Mouse (Mus musculus) neural tube, embryonic 11.5 days (tissue): ENCODE data around the gene Myh7. TPM values are rescaled to one million over a fixed set of nuclear protein-coding genes. Genes with fewer than 3 reads are reported as not detected.
A peak's percentile ranks its signal among the peaks of the same experiment; 100 is the strongest.
"Not testable (repeated sequence)": the region's sequence is repeated elsewhere in the genome, so short reads cannot be mapped to it uniquely, and the experiment has no call there.

Source experiments
- ATAC-seq: fragments of 200-750 bp; cut with Nextera tagmentation; 2 replicates; pipeline ENCODE4 v1.8.0; 2017; ENCODE audit warnings: moderate number of reproducible peaks, mild to moderate bottlenecking, moderate TSS enrichment, moderate library complexity; ENCODE audit not compliant: insufficient read depth, low FRiP score, low TSS enrichment
- DNase-seq: peaks from one replicate; pipeline ENCODE4 v3.0.0-alpha.2; 2015; ENCODE audit warnings: low spot score
- H3K27ac ChIP-seq: fragments of 300-500 bp; sonication (generic); 2 replicates; pipeline ENCODE4 v1.5.1; 2014; ENCODE audit warnings: low read depth, mild to moderate bottlenecking, low read length
- H3K27me3 ChIP-seq: fragments of 300-500 bp; sonication (generic); 2 replicates; pipeline ENCODE4 v1.6.1; 2014; ENCODE audit warnings: mild to moderate bottlenecking, low read length, mixed read lengths; ENCODE audit not compliant: control insufficient read depth, insufficient read depth
- H3K36me3 ChIP-seq: fragments of 300-500 bp; sonication (generic); 2 replicates; pipeline ENCODE4 v1.6.1; 2014; ENCODE audit warnings: mild to moderate bottlenecking, low read length, moderate library complexity, mixed read lengths; ENCODE audit not compliant: control insufficient read depth, insufficient read depth
- H3K4me1 ChIP-seq: fragments of 300-500 bp; sonication (generic); 2 replicates; pipeline ENCODE4 v1.6.1; 2014; ENCODE audit warnings: low read length, mixed read lengths; ENCODE audit not compliant: control insufficient read depth, insufficient read depth
- H3K4me2 ChIP-seq: fragments of 300-500 bp; sonication (generic); 2 replicates; pipeline ENCODE4 v1.6.1; 2014; ENCODE audit warnings: low read depth, mild to moderate bottlenecking, moderate library complexity
- H3K4me3 ChIP-seq: fragments of 300-500 bp; sonication (generic); 2 replicates; pipeline ENCODE4 v1.5.1; 2014; ENCODE audit warnings: low read depth, low read length
- H3K9ac ChIP-seq: fragments of 300-500 bp; sonication (generic); 2 replicates; pipeline ENCODE4 v1.6.1; 2014; ENCODE audit warnings: mild to moderate bottlenecking, low read length
- H3K9me3 ChIP-seq: fragments of 300-500 bp; sonication (generic); 2 replicates; pipeline ENCODE4 v1.6.1; 2016; ENCODE audit warnings: low read length; ENCODE audit not compliant: control insufficient read depth
- WGBS: fragments of 180-500 bp; shearing (Covaris S2); extraction: QIAGEN DNeasy Blood & Tissue Kit; methylation state at CpG from one replicate; pipeline ENCODE4 v1.1.7; 2014; 5-methylcytosine and 5-hydroxymethylcytosine counted together
- polyA plus RNA-seq: library from polyadenylated mRNA; unstranded; fragments of >200 nt; fragmentation: Nextera tagmentation; extraction: Ambion mirVana; gene quantifications from 2 replicates; pipeline ENCODE4 v1.2.1, GENCODE M21; 2014

The Myh7 gene
- 15.1 and 15.6 TPM in 2 replicates for polyA plus RNA-seq

DNA sequence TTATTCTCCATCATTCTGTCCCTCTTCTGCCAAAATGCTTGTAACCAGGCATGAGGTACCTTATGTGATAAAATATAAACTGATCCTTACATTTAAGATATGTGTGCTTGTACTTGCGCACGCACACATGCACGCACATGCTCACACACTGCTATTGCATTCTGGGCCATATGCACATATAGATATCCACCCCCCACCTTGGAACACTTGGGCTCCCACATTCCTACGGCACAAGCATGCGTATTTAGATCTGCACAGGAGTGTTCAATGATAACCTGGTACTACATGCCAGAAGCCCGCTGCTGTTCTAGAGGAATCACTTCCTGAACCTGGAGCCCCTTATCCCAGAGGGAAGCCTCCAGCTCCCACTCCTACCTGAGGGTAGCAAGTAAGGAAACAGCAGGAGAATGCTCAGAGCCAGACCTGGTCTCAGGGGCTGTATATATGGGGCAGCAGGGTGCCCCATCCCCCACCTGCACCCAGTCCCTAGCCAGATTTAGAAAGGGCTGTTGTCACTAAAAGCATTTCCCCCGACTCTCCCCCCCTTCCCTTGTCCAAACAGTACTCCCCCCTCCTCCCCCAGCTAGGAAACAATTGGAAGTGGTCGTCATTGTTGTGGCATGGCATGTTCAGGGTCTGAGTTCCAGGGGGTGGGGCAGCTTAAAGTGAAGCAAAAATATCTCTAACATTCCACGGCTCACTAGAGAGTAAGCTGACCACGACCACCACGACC lies at the start of gene Myh7:
Myh7 (minus strand) TSS at position 491 of the 733 bp plus-strand sequence.
- no peaks in the 10 kb centered on the region for H3K27me3 ChIP-seq
- no peaks in the 10 kb centered on the region for H3K36me3 ChIP-seq
- DNase-seq: no peak
- H3K9me3 ChIP-seq: no peaks in the 10 kb centered on the region
- ATAC-seq: no peak
- H3K4me3 ChIP-seq: no peak within 1 kb of the TSS
- H3K4me1 ChIP-seq: no peaks in the 10 kb centered on the region
- no peak within 1 kb of the TSS for H3K9ac ChIP-seq
- H3K27ac ChIP-seq: no peak within 1 kb of the TSS
- 61% methylated on average over 11 of the region's 11 CpGs for WGBS
- H3K4me2 ChIP-seq: no peak within 1 kb of the TSS

DNA sequence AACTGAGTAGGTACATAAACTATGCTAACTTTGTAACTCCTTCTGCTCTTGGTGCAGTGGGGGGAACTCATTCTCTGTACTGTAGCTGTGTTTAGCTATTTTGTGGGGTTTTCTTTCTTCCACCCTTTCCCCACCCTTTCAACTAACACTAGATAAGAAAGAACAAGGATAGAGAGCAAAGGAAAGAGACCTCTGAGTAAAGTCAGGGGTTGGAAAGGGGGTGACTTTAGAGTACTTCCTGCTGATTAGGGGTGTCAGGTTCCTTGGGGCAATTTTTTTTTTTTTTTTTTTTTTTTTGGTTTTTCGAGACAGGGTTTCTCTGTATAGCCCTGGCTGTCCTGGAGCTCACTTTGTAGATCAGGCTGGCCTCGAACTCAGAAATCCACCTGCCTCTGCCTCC lies 49.3 kb upstream of the Myh7 start:
- WGBS: no CpG with 5 or more reads among the region's 2 CpGs
- H3K4me3 ChIP-seq, ATAC-seq, H3K27me3 ChIP-seq, H3K9me3 ChIP-seq, DNase-seq, H3K4me2 ChIP-seq, H3K4me1 ChIP-seq, H3K9ac ChIP-seq, H3K36me3 ChIP-seq, H3K27ac ChIP-seq: not testable (repeated sequence)

DNA sequence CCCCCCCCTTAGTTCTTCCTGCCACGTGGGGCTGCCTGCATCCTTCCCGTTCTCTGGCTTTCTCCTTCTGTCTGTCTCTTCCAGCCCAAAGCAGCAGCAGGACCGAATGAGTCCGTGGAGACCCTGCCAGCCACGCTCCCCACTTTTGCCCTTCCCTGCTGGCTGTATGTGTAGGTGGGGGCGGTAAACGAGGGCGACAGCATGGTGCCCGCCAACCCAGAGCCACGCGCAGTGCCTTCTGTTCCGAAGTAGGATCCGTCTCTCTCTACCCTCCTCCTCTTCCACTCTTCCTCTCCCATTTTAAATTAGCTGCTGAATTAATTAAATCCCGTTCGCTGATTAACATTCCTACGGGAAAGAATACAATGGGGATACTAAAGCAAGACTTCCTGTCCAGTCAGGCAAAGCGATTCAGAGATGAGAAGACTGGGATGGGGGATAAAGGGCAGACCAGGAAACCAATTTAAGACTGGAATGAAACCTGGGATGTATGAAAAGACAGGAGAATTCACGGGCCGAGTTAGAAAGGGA lies 38.3 kb upstream of the Myh7 start:
- Histone ChIP-seq H3K9me3 (no peaks in the 10 kb centered on the region), H3K4me2 (no peak overlapping the region), H3K4me3 (no peak overlapping the region), H3K9ac (no peak overlapping the region), H3K27me3 (no peaks in the 10 kb centered on the region), H3K4me1 (peaks cover 7% of the 10 kb centered on the region; the same call in 1 of the 2 replicates), H3K27ac (no peak overlapping the region), H3K36me3 (no peaks in the 10 kb centered on the region)
- DNase-seq (no peak), ATAC-seq (no peak)
- 51% methylated on average over 19 of the region's 19 CpGs for WGBS

DNA sequence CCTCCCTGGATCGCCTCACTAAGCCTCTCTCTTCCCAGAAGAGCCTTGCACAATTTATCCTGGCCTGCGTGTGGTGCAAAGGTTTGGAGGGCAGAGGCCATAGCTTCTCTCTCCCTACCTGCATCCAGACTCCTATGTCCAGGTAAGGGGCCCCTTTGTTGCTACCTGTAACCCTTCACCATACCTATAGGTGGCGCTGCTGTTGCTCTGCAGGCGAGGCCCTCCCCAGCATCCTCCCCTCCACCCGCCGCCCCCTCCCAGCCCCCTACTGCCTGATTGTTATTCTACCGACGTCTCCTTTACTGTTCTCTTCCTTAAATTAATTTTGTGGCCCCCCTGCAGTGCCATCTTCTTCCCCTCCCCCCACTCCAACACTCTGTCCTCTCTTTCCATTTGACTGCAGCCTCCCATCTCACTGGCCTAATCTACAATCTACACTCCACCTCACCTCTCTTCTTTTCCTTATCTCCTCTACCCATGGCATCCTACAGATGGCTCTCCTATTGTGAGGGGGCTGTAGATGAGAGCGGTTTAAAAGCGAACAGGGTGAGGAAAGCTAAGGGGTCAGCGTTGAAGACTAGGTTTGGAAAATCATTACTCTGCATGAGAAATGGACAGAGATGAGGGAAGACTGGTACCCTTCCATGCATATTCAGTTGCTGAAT lies 34.7 kb upstream of the Myh7 start:
- Histone ChIP-seq H3K4me1 (peaks cover 7% of the 10 kb centered on the region; the same call in 1 of the 2 replicates), H3K36me3 (no peaks in the 10 kb centered on the region), H3K27me3 (no peaks in the 10 kb centered on the region), H3K27ac (peak overlapping the region; percentile 81), H3K4me3 (no peak overlapping the region), H3K9ac (peak overlapping the region; percentile 20; the same call in 1 of the 2 replicates), H3K4me2 (peak overlapping the region; percentile 21; the same call in 1 of the 2 replicates), H3K9me3 (no peaks in the 10 kb centered on the region)
- WGBS: 5% methylated on average over 11 of the region's 11 CpGs
- peak; percentile 47 for DNase-seq
- ATAC-seq: peak; percentile 40; the same call in 1 of the 2 replicates

DNA sequence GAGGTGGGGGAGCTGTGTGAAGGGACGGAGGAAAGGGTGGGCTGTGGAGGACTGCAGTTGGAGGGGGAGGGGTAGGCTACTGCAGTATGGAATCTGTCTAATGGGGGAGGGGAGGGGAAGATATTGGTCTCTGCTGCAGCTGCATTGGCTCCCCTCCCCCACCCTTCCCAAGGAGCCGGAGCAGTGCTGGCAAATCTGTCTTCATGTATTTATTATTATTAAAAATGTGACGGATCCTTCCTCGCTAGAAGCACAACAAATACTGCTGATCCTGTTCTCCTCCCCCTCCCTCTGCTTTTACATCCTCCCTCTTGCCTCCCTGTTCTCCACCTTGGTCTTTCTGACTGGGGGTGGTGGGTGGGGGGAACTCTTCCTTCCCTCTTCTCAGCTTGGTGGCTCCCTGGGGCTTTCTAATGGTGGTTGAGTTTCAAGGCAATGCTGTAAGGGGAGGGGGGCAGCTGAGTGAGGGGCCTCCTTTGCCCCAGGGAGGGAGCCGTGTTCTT lies 34.0 kb upstream of the Myh7 start:
- Histone ChIP-seq H3K36me3 (no peaks in the 10 kb centered on the region), H3K9me3 (no peaks in the 10 kb centered on the region), H3K27ac (peak overlapping the region; percentile 81), H3K4me1 (peaks cover 7% of the 10 kb centered on the region; the same call in 1 of the 2 replicates), H3K27me3 (no peaks in the 10 kb centered on the region), H3K4me2 (peak overlapping the region; percentile 13; the same call in 1 of the 2 replicates), H3K9ac (peak overlapping the region; percentile 20), H3K4me3 (no peak overlapping the region)
- 11% methylated on average over 5 of the region's 5 CpGs for WGBS
- DNase-seq (peak; percentile 71), ATAC-seq (peak; percentile 75)

DNA sequence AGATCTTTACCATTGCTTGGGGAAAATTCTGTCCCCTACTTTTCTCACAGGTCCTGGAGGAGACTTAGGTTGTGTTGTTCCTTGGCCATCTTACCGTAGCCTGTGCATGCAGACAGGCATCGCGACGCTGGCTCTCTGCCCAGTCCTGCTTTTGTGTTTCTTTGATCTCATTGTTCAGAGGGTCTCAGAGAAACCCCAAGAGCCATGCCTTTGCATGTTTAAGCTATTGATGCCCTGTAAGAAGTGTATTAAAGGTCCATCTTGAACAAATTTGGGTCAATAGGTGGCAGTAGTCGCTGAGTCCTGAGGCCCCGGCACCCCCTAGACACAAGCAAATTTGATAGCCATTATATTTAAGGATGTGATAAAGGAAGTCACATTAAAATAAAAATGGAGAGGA lies 33.2 kb upstream of the Myh7 start:
- DNase-seq (peak; percentile 47), ATAC-seq (no peak)
- peaks cover 3% of the 10 kb centered on the region for H3K36me3 ChIP-seq
- peaks cover 7% of the 10 kb centered on the region; the same call in 1 of the 2 replicates for H3K4me1 ChIP-seq
- WGBS: 23% methylated on average over 6 of the region's 6 CpGs
- H3K27ac ChIP-seq: peak overlapping the region; percentile 34; the same call in 1 of the 2 replicates
- no peaks in the 10 kb centered on the region for H3K27me3 ChIP-seq
- no peak overlapping the region for H3K9ac ChIP-seq
- H3K4me3 ChIP-seq: no peak overlapping the region
- no peaks in the 10 kb centered on the region for H3K9me3 ChIP-seq
- H3K4me2 ChIP-seq: no peak overlapping the region

DNA sequence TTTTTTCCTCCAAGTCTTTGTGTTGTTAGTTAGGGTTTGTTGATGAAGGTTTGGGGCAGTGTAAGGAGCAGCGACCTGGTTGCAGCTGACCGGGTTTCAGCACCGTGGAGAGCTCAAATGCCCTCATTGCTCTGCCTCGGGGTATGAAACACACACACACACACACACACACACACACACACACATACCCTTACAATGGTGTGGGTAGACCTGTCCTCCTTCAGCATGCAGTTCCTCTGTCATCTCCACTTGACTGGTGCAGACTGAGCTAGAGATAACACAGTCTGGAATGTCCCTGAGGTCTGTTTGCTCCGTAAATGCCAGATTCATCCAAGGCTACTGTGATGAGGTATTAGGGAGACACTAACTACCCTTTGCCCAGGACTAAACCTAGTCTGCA lies 32.8 kb upstream of the Myh7 start:
- Histone ChIP-seq H3K36me3 (peaks cover 3% of the 10 kb centered on the region), H3K9me3 (no peaks in the 10 kb centered on the region), H3K4me3 (no peak overlapping the region), H3K9ac (no peak overlapping the region), H3K27me3 (no peaks in the 10 kb centered on the region), H3K4me1 (peaks cover 7% of the 10 kb centered on the region; the same call in 1 of the 2 replicates), H3K4me2 (no peak overlapping the region), H3K27ac (peak overlapping the region; percentile 34; the same call in 1 of the 2 replicates)
- 20% methylated on average over 5 of the region's 5 CpGs for WGBS
- DNase-seq (peak; percentile 32), ATAC-seq (no peak)

DNA sequence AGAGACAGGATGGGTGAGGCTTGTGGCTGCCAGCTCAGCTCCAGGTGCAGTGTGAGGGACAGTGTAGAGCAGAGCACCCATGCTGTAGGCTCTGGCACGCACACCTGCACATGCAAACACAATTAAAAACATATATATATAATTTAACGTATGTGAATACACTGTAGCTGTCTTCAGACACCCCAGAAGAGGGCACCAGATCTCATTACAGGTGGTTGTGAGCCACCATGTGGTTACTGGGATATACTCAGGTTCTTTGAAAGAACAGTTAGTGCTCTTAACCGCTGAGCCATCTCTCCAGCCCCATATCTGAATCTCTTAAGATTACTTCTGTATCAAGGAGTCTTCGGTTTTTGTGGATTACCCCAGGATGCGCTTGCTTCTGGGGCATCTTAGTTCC lies 31.1 kb upstream of the Myh7 start:
- H3K36me3 ChIP-seq: peaks cover 7% of the 10 kb centered on the region
- ATAC-seq: no peak

More for the DNA sequence above, 31.1 kb upstream of the Myh7 start:
- Histone ChIP-seq H3K9ac (no peak overlapping the region), H3K4me2 (no peak overlapping the region), H3K4me3 (no peak overlapping the region), H3K4me1 (peaks cover 7% of the 10 kb centered on the region; the same call in 1 of the 2 replicates), H3K9me3 (no peaks in the 10 kb centered on the region), H3K27ac (no peak overlapping the region), H3K27me3 (no peaks in the 10 kb centered on the region)
- 86% methylated on average over 5 of the region's 5 CpGs for WGBS
- no peak for DNase-seq
